Mouse (Mus musculus): ENCODE results near the gene Lhfp. TPM values are rescaled to one million over a fixed set of nuclear protein-coding genes. Genes with fewer than 3 reads are reported as not detected.

The Lhfp gene
- 2.1 TPM in 1 of 2 replicates, not detected in the other for total RNA-seq (2015; ENCODE audit: low replicate concordance)
- 0.34 TPM in 1 of 2 replicates, not detected in the other for total RNA-seq (2017; ENCODE audit: low replicate concordance)

DNA sequence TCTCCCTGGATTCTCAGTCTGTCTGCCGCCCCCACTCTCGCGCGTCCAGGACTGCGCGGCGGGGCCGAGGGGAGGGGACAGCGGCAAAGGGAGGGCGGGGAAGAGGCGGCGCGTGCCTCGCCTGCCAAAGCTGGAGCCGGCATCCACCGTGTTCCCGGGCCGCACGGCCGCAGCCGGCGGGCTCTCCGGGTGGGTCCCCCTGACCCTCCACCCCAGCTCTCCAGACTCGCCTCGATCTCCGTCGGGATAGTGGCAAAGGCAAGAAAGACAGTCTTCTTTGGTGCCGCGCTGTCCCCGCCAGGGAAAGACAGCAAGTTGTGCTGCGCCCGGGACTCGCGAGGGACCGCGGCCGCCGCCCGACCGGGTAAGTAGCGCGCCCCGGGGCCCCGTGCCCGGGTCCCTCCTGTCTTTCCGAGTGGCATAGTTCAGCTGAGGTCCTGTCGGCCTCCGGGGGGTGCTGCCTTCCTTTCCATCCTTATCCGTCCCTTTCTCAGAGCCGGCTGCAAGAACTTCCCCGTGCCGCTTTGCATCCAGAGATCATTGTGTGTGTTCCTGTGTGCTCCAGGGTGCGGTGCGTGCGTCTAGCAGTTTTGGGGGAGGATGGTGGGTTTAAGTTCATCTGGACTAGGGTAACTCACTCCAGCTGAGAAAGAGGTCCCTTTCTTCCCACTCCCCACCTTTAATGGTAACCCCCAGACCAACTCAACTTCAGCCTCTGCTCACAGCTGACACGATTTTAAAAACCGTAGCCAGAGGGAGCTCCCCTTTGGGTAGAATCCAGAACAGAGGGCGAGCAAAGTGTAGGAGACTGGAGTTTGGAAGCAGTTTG, at the start of gene Lhfp:
Lhfp (plus strand) TSS at position 118 of the 829 bp plus-strand sequence.
- no peak for ATAC-seq (replicated peaks; ENCODE audit: low FRiP score, poor library complexity, severe bottlenecking)

DNA sequence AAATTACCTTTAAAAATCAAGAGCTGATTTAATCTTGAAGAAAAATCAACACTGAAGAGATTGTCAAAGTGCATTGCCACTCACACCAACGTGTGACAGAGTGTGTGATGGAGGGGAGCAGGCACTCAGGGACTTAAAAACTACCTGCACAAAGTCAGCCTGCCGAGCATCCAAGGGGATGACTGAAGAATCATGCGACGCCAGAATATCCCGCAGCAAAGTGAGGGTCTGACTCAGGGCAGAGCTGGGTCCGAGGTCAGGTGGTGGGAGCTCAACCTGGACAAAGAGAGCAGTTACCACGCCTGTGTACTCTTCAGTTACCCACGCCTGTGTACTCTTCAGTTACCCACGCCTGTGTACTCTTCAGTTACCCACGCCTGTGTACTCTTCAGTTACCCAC, 48.0 kb upstream of the Lhfp start:
- ATAC-seq (replicated peaks; ENCODE audit: low FRiP score, poor library complexity, severe bottlenecking), result no peak

DNA sequence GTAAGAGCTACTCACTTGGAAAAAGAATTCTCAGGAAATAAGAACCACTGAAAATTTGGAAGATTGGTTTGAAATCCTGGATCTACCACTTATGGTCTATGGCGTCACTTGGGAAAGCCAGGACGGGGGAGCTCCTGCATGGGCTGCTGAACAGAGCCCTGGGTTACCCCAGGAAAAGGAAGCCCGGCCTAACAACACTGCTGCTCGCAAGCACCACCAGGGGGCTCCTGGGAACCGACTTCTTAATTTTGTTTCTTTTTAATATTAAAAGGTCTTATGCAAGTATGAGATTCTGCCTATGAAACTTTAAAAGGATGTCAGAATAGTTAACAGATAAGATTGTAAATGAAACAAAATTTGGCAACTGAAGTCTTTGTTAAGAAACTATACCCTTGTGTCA, 46.7 kb upstream of the Lhfp start:
- ATAC-seq (replicated peaks; ENCODE audit: low FRiP score, poor library complexity, severe bottlenecking), result no peak

DNA sequence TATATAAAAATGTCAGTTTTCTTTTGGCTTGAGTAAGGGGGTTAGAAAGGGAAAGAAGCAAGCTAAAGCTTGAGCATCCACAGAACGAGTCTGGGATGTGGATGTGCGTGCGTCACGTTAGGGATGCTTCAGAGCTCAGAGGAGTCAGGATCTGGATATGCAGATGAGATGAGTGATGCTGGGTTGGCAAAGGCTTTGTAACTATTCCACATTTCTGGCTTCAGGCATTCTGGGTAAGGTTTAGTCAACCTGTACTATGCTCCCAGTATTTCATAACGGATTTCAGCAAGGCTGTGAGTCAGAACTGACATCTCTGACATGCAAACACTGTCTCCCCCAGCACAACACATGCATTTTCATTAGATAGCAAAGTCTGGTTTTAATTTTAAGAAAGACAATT, 44.7 kb upstream of the Lhfp start:
- ATAC-seq (replicated peaks; ENCODE audit: low FRiP score, poor library complexity, severe bottlenecking), result no peak

DNA sequence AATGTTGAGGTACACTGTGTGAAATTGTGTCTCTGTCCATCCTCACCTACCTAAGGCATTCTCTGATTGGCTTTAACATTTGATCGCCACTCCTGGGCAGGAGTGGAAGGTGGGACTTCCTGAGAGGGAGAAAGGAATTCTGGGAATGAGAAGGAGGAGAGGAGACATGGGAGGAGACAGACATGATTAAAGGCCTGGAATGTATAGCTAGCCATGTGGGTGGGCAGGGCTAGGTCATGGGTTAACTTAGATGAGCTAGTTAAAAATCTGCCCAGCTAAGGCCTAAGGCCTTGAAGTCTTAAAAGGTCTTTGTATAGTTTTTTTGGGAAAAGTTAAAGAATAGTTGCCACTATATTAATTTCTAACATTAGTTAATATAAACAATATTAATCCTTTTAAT, 43.9 kb upstream of the Lhfp start:
- ATAC-seq (replicated peaks; ENCODE audit: low FRiP score, poor library complexity, severe bottlenecking), result no peak

DNA sequence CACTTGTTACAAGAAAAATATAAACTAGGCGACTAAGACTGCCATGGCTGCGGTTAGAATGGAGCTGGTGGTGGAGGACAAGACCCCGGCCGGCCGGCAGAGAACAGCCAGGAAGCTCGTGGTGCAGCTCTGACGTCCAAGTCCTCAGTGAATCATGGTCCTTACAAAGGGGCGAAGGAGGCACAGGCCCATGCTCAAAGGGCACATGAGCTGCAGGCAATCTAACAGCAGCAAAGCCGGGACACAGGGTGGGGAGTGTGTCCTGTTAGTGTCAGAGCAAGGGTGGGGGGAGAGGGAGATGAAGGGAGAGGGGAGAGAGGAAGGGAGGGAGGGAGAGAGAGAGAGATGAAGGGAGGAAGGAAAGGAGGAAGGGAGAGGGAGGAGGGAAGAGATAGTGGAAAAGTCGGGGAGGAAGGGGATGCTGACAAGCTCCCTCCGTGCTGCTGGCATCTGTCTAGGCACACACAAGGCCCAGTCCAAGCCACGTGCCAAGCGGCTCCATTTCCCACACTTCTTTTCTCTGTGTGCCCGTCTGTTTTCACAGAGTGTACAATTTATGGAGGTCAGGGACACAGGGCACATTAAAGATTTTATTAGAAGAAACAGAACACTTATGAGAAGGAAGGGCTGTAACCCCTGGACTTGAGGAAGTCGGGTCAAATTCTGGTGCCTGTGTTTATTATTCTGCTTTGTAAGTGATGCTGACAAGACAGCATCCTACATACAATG, 42.1 kb upstream of the Lhfp start:
- no peak for ATAC-seq (replicated peaks; ENCODE audit: low FRiP score, poor library complexity, severe bottlenecking)

DNA sequence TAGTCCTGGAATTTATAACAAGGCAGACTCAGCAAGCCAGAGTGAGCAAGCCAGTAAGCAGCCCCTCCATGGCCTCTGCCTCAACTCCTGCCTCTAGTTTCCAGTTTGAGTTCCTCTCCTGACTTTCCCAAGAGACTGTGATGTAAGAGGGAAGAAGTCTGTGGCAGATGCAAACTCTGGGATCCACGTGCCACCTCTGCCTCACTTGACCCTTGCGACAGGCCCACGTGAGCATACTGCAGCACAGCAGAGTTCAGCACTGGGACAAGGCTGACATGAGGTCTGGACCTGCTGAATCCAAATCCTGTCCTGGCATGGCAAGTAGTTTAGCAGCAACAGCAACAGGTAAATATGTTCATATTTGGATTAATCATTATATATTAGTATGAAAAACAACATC, 41.3 kb upstream of the Lhfp start:
- no peak for ATAC-seq (replicated peaks; ENCODE audit: low FRiP score, poor library complexity, severe bottlenecking)

DNA sequence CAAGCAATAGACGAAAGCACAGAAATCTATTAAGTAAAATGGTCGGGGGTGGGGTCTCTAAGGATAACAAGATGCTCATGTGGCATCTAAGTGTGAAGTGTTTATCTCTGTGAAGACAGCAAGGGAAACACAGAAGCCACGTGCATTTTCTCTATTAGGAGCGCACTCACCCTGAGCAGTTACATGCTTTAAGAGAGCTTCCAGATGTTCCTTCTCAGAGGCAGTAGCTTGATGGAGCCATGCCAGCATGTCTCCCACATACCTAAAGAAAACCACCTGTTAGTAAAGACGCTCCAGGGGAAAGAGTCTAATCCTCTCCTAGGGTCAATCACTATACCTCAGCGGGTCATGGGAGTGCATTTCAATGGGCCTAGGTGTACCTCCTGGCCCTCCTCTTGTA, 39.3 kb upstream of the Lhfp start:
- ATAC-seq (replicated peaks; ENCODE audit: low FRiP score, poor library complexity, severe bottlenecking), result no peak

DNA sequence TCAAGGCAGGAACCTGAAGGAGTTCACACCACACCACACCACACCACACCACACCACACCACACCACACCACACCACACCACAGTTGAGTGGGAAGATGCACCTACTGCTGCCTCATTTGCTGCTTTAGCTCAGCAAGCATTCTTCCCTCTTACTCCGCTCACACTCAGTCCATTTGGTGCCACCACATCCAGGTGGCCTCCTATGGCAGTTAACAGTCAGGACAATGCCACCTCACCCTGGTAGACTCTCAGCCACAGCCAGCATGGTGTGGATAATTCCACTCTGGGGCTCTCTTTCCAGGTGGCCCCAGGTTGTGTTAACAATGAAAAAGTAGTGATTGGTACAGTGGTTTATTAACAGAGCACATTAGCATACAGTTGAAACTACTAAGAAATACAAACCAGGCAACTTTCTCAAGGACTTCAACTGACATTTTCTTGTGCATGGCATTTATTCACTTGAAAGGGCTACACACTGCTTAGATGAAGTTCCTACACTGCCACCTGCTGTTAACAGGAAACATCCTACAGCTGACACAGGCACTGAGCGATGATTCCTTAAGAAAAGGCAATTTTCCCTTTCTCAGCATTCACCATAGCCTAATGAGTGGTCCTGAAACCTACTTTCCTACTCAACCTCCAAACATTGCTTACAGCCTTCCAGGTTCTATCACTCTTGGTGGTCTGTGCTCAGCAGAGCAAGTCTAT, 36.8 kb upstream of the Lhfp start:
- ATAC-seq (replicated peaks; ENCODE audit: low FRiP score, poor library complexity, severe bottlenecking), result no peak

DNA sequence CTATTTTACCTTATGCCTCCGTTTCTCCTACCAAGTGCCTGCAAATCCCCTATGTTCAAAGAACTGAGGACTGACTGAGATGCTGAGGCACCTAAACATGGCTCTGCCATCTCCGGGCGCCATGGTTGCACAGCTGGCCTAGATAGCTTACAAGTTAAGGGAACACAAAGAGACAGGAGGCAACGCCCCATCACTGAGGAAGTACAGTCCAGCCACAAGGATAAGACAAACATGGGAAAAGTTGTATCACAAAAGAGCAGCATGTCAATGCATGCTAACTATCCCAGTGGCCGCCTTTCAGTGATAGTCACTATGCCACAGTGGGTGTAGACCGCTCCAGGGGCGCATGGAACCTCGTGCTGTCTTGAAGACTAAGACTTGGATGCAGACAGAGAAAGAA, 33.9 kb upstream of the Lhfp start:
- ATAC-seq (replicated peaks; ENCODE audit: low FRiP score, poor library complexity, severe bottlenecking), result no peak

DNA sequence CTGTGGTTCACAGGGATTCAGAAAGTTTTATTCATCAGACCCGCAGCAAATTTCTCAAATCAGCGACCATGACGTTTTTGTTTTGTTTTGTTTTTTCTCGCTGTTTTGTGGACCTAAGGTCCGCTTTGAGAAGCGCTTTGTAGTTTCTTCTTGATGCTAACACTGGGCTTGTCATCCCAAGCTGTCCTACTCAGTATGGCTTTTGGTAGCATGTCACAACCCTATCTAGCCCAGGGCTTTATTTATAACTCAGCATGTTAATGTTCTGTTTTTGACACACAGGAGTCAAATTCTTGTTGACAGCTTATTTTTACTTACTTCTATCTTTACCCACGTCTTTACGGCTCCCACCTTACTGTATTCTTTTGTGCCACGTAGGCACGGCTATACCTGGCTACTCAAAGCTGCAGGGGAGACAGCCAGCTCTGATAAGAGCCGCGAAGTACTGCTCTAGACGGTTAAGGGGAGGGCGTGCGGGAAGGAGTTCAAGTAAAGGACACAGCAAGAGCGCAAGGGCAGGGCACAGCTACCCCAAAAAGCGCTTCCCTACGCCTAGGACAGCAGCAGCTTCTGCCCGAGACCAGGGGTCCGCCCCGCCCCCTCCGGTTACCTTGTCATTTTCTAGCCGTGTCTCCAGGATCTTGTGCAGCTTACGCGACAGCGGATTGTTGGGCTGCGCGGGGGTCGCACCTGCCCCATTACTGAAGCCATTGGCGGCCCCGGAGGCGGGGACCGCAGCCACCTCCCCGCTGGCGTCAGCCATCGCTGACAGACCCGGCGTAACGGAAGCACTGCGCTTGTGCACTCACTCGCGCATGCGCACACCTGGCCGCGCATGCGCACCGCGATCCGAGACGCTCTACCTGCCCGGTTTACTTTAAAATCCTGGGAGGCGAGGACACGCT, 24.6 kb upstream of the Lhfp start, which contains the start of gene Cog6:
Cog6 (minus strand) TSS at position 802 of the 905 bp plus-strand sequence.
- peak; percentile 99 for ATAC-seq (replicated peaks; ENCODE audit: low FRiP score, poor library complexity, severe bottlenecking)

DNA sequence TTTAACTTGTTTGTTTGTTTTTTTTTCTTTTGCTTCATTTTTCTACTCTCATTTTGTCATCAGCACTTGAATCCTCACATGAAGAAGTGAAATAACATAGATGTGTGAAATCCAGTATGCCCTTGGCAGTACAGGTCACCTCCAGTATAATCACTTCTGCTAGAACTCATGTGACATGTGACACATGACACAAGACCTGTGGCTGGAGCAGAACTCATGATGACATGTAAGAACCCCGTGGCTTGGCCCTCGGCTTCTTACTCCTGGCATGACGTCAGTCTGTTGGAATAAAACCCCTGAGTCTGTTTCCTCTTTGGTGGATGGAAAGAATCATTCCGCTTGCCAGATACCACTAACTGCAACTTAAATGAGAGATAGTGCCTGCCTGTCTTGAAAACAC, 14.0 kb upstream of the Lhfp start:
- ATAC-seq (replicated peaks; ENCODE audit: low FRiP score, poor library complexity, severe bottlenecking), result no peak

DNA sequence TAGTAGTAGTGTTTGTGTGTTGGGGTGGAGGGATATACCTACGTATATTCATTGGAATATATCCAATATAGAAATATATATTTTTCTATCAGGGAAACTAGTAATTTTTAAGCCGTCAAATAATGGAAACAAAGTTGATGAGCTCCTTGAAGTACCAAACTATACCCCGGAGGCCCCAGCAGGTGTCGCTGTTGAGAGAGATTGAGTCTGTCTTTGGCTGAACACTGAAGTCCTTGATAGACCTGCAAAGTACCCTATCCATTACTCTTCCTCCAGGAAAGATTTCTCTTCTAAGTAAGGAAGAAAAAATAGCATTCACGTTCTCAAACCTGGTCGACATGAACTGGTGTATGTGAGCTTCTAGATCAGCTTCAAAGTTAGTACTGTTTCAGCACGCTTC, 12.3 kb upstream of the Lhfp start:
- ATAC-seq (replicated peaks; ENCODE audit: low FRiP score, poor library complexity, severe bottlenecking), result no peak; the same call in 1 of the 2 replicates

DNA sequence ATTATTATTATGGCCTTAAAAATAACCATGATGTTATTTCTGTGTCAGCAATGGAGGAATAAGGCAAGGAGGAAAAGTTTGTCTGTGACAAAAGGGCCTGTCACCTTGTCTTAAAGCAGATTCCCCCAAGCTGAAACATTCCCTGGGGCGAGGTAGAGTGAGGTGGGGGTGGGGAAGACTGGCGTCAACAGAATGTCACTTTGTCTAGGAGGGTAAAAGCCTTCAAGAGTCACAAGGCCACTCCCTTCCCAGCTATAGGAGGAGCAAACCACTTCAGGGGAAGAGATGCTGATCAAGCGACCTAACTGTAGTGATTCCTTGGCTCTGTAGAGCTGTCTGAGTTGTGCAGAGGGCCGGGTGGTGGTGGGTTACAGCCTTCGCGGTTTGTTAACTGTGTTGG, 9.7 kb upstream of the Lhfp start:
- ATAC-seq (replicated peaks; ENCODE audit: low FRiP score, poor library complexity, severe bottlenecking), result no peak

DNA sequence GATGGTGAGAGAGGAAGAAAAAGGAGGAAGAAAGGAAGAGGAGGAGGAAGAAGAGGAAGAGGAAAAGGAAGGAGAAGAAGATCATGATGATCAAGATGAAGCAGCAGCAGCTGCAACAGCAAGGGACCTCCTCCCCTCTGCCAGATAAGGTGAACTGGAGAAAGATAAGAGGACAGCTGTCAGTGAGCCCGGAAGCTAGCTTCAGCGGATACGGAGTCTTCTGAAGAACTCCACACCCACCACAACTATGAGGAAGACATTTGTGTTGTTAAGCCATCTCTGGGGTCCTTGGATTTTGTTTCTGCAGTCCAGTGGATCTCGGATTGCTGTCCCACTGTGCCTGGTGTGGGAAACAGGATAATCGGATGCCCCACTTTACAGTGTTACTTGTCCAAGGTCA, 8.9 kb upstream of the Lhfp start:
- no peak for ATAC-seq (replicated peaks; ENCODE audit: low FRiP score, poor library complexity, severe bottlenecking)

DNA sequence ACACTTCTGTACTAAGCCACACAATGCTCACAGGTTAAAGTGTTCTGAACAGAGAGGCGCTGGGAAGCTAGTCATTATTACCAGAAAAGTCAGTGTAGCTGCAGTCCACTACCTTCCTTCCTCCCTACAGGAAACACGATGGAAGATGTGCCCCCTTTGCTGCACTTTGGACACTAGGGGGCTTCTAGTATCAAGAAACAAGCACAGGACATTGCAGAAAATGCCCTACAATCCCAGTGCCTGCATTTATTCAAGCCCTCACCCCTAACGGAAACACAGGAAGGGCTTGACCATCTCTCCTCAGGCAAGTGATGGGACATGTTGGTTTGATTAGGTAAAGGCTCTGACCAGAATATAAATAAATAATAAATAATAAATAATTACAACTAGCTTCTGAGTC, 7.9 kb upstream of the Lhfp start:
- ATAC-seq (replicated peaks; ENCODE audit: low FRiP score, poor library complexity, severe bottlenecking), result no peak

DNA sequence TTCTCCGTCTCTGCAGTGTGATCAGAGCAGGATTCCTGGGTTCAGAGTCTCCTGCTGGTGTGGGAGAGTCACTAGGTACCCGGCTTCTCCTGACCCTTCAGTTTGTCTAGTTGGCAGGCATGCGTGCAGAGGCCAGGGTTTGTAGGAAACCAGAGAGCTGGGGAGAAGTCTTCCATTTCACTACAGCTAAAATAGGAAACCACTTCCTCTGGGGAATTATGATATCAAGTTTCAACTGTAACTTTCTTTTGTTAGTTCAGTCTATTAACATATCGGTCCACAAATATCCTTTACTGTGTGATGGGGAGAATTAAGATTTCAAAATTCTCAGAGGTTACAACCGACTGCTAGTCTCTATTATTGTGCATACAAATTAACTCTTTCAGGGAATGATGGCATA, 5.3 kb upstream of the Lhfp start:
- no peak for ATAC-seq (replicated peaks; ENCODE audit: low FRiP score, poor library complexity, severe bottlenecking)

DNA sequence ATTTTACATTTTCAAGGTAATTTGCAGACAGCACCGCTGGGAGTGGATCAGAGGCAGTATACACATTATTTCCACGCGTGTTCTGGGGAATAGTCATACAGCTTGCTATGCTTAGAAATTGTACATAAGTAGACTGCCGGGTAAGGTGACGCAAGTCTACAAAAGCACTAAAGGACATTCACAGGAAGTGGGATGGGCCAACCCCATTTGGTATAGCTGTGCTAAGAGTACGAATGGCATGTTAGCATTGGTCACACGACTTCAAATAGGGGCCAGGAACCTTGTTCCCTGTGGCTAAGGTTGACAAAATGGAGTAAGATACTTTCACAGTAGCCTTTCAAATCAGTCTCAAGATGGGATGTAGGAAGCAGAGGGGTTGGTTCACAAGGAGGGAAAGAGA, 4.4 kb upstream of the Lhfp start:
- no peak for ATAC-seq (replicated peaks; ENCODE audit: low FRiP score, poor library complexity, severe bottlenecking)

DNA sequence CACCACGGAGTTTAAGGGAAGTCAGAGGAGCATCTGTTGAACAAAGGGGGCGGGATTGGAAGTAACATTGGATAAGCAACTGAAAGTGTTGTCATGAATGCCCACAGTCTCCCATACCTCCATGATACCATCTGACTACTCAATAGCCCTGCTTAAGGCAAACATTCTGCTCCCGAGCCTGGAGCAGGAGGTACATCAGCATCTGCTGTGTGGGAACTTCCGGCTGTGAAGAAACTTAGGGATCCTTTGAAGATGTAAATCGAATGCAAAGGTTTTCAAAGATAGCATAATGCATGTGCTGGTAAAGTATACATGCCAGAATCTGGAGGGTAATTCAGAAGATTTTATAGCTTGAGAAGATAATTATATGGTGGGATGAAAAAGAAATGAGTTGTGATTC, 2.4 kb upstream of the Lhfp start:
- no peak for ATAC-seq (replicated peaks; ENCODE audit: low FRiP score, poor library complexity, severe bottlenecking)

DNA sequence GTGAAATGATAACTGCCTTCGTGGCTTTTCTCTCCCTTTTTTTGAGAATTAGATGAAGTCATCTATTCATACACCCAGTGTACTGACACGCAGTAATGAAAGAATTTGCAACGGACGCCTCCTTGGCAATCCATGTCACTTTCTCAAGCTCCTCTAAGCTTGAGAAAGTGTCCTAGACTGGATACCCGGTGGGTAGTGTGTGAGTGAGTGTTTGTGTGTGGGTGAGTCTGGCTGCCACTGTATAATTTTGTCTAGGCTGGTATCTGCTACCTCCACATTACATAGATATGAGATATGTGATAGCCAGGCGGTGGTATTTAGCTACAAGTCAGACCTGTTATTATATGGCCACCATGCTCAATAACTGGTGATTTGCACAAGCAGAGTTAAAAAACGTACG, 1.6 kb upstream of the Lhfp start:
- no peak for ATAC-seq (replicated peaks; ENCODE audit: low FRiP score, poor library complexity, severe bottlenecking)
